Mouse (Mus musculus) subcutaneous adipose tissue, adult 2 months (tissue): ENCODE results near the gene Atic. TPM values are rescaled to one million over a fixed set of nuclear protein-coding genes. Genes with fewer than 3 reads are reported as not detected.

Source experiments
- polyA plus RNA-seq: library from polyadenylated mRNA; depleted of rRNA; stranded (reverse); fragments of >200 nt; gene quantifications from 2 replicates; pipeline ENCODE4 v1.2.3, GENCODE M21; 2012; ENCODE audit warnings: low replicate concordance; rRNA removed

The Atic gene
- 33.5 and 58.1 TPM in 2 replicates for polyA plus RNA-seq

DNA sequence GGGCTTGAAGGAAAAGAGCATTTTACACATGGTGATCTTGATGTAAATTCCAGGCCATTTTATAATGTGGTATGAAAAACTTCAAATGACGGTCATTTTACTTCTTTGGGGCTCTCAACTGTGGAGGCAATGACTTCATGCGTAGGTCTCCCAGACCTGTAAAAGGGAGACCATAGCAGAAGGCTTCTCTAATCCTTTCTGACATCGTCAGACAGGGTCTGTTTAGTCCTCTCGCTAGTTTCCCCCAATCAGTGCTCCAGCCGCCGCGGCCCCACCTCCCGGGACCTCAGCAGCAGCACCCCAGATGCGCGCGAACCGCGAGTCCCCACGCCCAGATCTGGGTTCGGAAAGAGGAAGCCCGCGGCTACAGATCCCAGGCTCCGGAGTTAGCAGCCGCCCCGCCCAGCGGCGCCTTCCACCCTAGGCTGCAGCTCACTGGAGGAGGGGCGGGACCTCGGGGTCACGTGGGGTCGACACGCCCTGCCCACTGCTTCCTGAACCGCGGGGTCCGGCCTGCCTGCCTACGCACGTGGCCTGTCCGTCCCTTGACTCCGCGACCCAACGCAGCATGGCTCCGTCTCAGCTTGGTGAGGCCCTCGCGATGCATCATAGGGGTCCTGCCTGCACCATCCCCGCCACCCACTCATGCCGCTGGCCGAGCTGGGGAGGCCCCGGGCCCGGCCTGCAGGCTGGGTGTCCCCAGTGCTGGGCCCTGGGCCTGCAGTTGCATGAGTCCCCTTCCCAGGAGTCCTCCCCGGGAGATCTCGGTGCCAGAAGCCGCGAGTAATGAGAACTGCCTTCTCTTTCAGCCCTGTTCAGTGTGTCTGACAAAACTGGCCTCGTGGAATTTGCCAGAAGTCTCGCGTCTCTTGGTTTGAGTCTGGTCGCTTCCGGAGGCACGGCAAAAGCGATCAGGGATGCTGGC is at the start of gene Atic:
Gene Atic (plus strand): TSS at position 463 of the 925 bp plus-strand sequence.

Other genes with a start within 250 kb of the Atic start
- gene Abca12, start 142.2 kb upstream of the Atic start, polyA plus RNA-seq: not detected in 2 replicates
- gene Fn1, start 96.0 kb downstream of the Atic start, polyA plus RNA-seq: 346 and 786 TPM in 2 replicates